Comparison of ENCODE assay signal across 22 mouse cellular contexts in the genomic region with DNA sequence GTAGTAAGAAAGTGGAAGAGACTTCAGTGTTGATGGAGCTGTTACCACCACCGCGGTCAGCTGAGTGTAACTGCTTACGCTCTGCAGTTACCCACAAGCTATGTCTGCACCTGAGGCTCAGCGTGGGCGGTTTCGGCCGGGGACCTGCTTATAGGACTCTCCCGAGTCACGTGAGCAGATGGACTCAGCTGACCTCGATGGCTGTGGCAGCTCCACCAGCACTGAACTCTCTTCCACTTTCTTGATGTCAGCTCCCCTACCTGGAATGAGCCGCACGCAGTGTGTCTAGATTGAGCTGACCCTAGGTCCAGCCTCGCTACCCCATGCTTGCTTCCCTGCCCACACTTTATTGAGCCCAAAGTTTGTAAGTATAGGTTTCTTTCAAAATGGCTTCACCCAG.
"Had no signal": no experiment of that assay in that cellular context is flagged by ENCODE, and none has a peak within 500 bp of the region (broad histone marks: within the 10 kb centered on the region; RNA-seq: fewer than 3 reads in every experiment).

No protein-coding gene starts in this region.

- DNase-seq: gastrocnemius, postnatal 14 days; gastrocnemius, postnatal 36 days; heart, adult 18-20 months; heart, postnatal 10 days; heart, postnatal 36 days; kidney, adult 18-20 months; kidney, adult 8-10 months; kidney, postnatal 10 days; kidney, postnatal 25 days; kidney, postnatal 4 days had no signal

- ATAC-seq: hindbrain, embryonic 16.5 days; inflammation-experienced regulatory T-cells, adult 6 months; intestine, embryonic 15.5 days; intestine, postnatal 0 days; liver, embryonic 12.5 days had no signal

- H3K36me3 ChIP-seq: heart, embryonic 12.5 days; intestine, embryonic 15.5 days; limb, embryonic 13.5 days; limb, embryonic 15.5 days; liver, embryonic 12.5 days had no signal

- H3K27ac ChIP-seq: hindbrain, embryonic 14.5 days; intestine, embryonic 15.5 days; layer of hippocampus, adult 2 months; left cerebral cortex, adult 2 months; limb, embryonic 13.5 days; limb, embryonic 15.5 days; liver, embryonic 12.5 days; liver, embryonic 14.5 days had no signal

- H3K4me2 ChIP-seq: heart, embryonic 12.5 days; hindbrain, embryonic 14.5 days; intestine, embryonic 15.5 days; limb, embryonic 13.5 days; limb, embryonic 15.5 days; liver, embryonic 12.5 days had no signal

- H3K4me3 ChIP-seq: heart, embryonic 12.5 days; intestine, embryonic 15.5 days; layer of hippocampus, adult 2 months; left cerebral cortex, adult 2 months; limb, embryonic 13.5 days; limb, embryonic 15.5 days; liver, embryonic 12.5 days had no signal

- H3K9me3 ChIP-seq: intestine, embryonic 15.5 days; limb, embryonic 13.5 days; limb, embryonic 15.5 days; liver, embryonic 12.5 days had no signal

- H3K27me3 ChIP-seq: heart, embryonic 12.5 days; intestine, embryonic 15.5 days; limb, embryonic 13.5 days; limb, embryonic 15.5 days; liver, embryonic 12.5 days had no signal

- H3K4me1 ChIP-seq: intestine, embryonic 15.5 days had no signal

- H3K9ac ChIP-seq: heart, embryonic 12.5 days; hindbrain, embryonic 14.5 days; intestine, embryonic 15.5 days; limb, embryonic 13.5 days; limb, embryonic 15.5 days; liver, embryonic 12.5 days; liver, embryonic 14.5 days had no signal
